Mouse (Mus musculus) kidney, adult 2 months (tissue): ENCODE measurements around the gene Sdk2.

Source experiments
- CTCF ChIP-seq: fragments of 200-500 bp; conservative IDR thresholded peaks from 2 replicates; pipeline ENCODE4 v1.5.1; 2011; ENCODE audit warnings: low read depth, mild to moderate bottlenecking, control low read depth, low read length, moderate library complexity, mixed read lengths; ENCODE audit not compliant: insufficient read depth, insufficient read length
- POLR2A ChIP-seq: fragments of 200-500 bp; IDR thresholded peaks from one replicate; pipeline ENCODE4 v1.6.1; 2011; ENCODE audit warnings: low read depth, low read length, control low read depth

- no peak for TF ChIP-seq CTCF
- TF ChIP-seq POLR2A = no peak
These were observed 91.8 kb downstream of the Sdk2 start for GRCm38 (mm10) chr11:113974876-113975666.
